Mouse (Mus musculus) ovary, postnatal 36 days (tissue): Measurements from ENCODE around the gene Dnajc6.

Experiments
- DNase-seq: peaks from one replicate; pipeline ENCODE4 v3.0.0; 2022; ENCODE audit warnings: low spot score, mixed read lengths

Dnajc6 gene

DNA sequence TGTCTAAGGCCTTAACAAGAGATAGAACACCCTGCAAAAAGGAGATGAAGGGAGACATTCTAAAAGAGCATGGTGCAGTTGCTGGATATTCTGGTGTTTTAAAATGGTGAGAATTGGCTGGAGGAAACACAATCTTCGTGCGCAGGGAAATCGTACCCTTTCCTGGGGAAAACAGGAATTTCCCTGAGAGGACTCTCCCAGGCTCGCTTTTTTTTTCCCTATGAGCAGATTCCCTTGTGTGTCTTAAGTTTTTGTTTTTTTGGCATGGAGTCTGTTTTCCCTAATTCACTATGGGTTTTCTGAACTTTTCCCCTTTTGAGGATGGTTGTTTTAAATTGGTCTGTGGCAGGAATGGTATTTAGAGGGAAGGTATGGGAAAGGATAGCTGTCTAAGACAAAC, 192.8 kb downstream of the Dnajc6 start:
- DNase-seq, result no peak

DNA sequence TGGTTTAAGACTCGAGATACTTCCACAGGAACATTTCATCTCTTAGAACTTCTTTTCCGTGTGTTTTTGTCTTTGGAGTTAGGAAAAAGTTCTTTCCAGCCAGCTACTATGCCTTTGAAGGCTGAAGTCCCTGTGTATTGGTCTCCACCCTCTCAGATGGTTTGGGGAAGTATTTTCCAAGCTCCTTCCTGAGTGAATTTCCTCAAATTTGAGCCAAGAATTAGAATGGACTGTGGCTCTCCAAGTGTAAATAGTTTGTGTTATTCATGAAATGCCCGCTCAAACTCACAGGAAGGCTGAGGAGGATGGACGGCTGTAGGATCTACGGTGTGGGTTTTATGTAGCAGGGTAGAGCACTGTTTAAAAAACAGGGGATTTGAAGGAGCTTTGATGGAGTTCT, 193.2 kb downstream of the Dnajc6 start:
- DNase-seq, result no peak
